Mouse (Mus musculus) kidney, embryonic 16.5 days (tissue): ENCODE measurements around the gene Edn1. TPM values are rescaled to one million over a fixed set of nuclear protein-coding genes. Genes with fewer than 3 reads are reported as not detected.

Source experiments
- ATAC-seq: fragments of 200-750 bp; cut with Nextera tagmentation; 2 replicates; pipeline ENCODE4 v1.8.0; 2017; ENCODE audit warnings: moderate TSS enrichment; ENCODE audit not compliant: low FRiP score, low TSS enrichment
- H3K27ac ChIP-seq: fragments of 300-500 bp; sonication (generic); 2 replicates; pipeline ENCODE4 v1.5.1; 2014; ENCODE audit warnings: low read length
- H3K27me3 ChIP-seq: fragments of 300-500 bp; sonication (generic); 2 replicates; pipeline ENCODE4 v1.6.1; 2014; ENCODE audit warnings: low read length, control low read depth, mixed read lengths; ENCODE audit not compliant: insufficient read depth
- H3K36me3 ChIP-seq: fragments of 300-500 bp; sonication (generic); 2 replicates; pipeline ENCODE4 v1.6.1; 2014; ENCODE audit warnings: low read length, control low read depth, mixed read lengths; ENCODE audit not compliant: insufficient read depth
- H3K4me1 ChIP-seq: fragments of 300-500 bp; sonication (generic); 2 replicates; pipeline ENCODE4 v1.6.1; 2014; ENCODE audit warnings: low read length, control low read depth, mixed read lengths; ENCODE audit not compliant: insufficient read depth
- H3K4me2 ChIP-seq: fragments of 300-500 bp; sonication (generic); replicated peaks from 2 replicates; pipeline ENCODE4 v1.6.1; 2014; ENCODE audit warnings: low read depth, low read length
- H3K4me3 ChIP-seq: fragments of 300-500 bp; sonication (generic); 2 replicates; pipeline ENCODE4 v1.5.1; 2014; ENCODE audit warnings: mild to moderate bottlenecking, low read length
- H3K9ac ChIP-seq: fragments of 300-500 bp; sonication (generic); replicated peaks from 2 replicates; pipeline ENCODE4 v1.6.1; 2014; ENCODE audit warnings: low read length
- H3K9me3 ChIP-seq: fragments of 300-500 bp; sonication (generic); 2 replicates; pipeline ENCODE4 v1.6.1; 2016; ENCODE audit warnings: low read length, control low read depth
- WGBS: fragments of 180-500 bp; shearing (Covaris S2); extraction: QIAGEN DNeasy Blood & Tissue Kit; methylation state at CpG from one replicate; pipeline ENCODE4 v1.1.7; 2014; 5-methylcytosine and 5-hydroxymethylcytosine counted together
- polyA plus RNA-seq: library from polyadenylated mRNA; unstranded; fragments of >200 nt; fragmentation: Nextera tagmentation; extraction: Ambion mirVana; gene quantifications from 2 replicates; pipeline ENCODE4 v1.2.1, GENCODE M21; 2015

Edn1 gene
- polyA plus RNA-seq, 1 experiment from 2014 or later = 2.4 TPM

DNA sequence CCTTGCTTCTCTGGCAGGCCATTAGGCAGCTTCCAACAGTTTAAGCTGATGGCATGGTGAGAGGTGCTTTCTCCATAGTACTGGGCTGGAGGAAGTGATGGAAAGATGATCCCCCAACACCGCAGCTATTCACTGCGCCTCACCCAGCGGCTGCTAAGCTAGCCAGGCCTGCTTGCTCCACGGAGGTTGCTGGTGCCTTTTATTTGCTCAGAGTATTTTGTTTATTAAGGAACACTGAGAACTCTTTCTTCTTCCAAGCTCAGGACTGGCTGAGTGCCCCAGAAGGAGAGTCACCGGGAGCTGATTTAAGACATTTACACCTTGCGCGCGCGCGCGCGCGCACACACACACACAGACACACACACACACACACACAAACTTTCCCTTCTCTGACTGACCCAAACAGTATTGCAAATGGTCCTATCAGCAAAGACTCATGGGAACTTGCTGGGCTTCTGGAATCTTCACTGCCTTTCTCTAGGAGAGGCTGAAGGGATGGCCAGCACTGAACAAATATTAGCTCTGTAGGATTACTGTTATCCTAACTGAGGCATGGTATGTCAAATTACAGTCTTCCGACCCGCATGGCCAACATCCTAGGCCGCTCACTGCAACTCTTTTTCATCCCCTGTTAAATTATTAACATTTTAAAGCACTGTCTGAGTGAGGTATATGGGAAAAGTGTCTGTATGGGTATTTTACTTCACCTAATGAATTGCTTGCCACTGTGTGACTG is 7.3 kb downstream of the Edn1 start:
- Histone ChIP-seq H3K4me3 (no peak overlapping the region), H3K4me2 (no peak overlapping the region), H3K36me3 (no peaks in the 10 kb centered on the region), H3K9me3 (no peaks in the 10 kb centered on the region), H3K4me1 (peaks cover 15% of the 10 kb centered on the region; the same call in 1 of the 2 replicates), H3K9ac (no peak overlapping the region), H3K27ac (no peak overlapping the region), H3K27me3 (peaks cover under 1% of the 10 kb centered on the region; the same call in 1 of the 2 replicates)
- no peak for ATAC-seq
- 70% methylated on average over 16 of the region's 16 CpGs for WGBS

DNA sequence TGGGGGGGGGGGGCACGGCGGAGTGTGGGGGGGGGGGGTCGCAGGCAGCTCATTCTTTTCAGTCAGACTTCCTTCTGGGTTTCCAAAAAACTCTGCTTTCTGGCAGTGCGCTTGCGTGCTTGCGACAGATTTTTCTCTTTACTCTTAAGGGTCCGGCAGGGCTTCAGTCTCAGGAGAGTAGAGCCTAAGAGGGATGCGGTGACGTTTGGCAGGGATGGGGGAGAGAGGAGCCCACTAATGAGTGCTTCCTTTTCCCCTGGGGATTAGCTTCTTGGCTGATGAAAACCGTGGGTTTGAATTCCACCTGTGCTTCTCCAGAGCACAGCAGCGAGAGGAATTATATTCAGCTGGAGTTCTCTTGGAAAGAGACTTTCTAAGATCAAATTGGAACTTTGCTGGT is 8.5 kb downstream of the Edn1 start:
- no peak for ATAC-seq
- Histone ChIP-seq H3K9ac (no peak overlapping the region), H3K9me3 (no peaks in the 10 kb centered on the region), H3K4me2 (no peak overlapping the region), H3K36me3 (no peaks in the 10 kb centered on the region), H3K4me3 (no peak overlapping the region), H3K27ac (no peak overlapping the region), H3K4me1 (peaks cover 11% of the 10 kb centered on the region; the same call in 1 of the 2 replicates), H3K27me3 (no peaks in the 10 kb centered on the region)
- WGBS = 28% methylated on average over 11 of the region's 11 CpGs

DNA sequence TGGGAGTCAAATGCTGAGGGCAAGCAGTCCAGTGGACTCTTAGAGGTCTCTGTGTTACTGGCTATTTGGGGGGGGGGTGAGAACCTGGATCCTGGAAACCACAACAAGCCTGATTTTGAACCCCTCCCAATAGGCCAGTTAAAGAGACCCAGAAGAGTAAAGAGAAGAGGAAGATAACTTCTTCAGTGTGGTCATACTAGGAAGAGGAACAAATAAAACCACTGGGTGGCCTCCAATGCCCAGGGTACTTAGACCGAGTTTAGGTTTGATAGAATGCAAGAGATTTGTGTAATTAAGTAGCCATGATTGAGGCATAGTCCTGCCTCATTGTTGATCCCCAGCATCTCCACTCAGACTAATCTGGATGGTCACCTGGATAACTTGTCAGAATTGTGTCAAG is 14.4 kb downstream of the Edn1 start:
- no peaks in the 10 kb centered on the region for H3K36me3 ChIP-seq
- H3K9me3 ChIP-seq = no peaks in the 10 kb centered on the region
- no peak overlapping the region for H3K4me3 ChIP-seq
- 84% methylated on average over 1 of the region's 1 CpGs for WGBS
- H3K4me2 ChIP-seq = no peak overlapping the region
- H3K27me3 ChIP-seq = no peaks in the 10 kb centered on the region
- ATAC-seq = no peak
- H3K4me1 ChIP-seq = no peaks in the 10 kb centered on the region
- H3K9ac ChIP-seq = no peak overlapping the region
- H3K27ac ChIP-seq = no peak overlapping the region

DNA sequence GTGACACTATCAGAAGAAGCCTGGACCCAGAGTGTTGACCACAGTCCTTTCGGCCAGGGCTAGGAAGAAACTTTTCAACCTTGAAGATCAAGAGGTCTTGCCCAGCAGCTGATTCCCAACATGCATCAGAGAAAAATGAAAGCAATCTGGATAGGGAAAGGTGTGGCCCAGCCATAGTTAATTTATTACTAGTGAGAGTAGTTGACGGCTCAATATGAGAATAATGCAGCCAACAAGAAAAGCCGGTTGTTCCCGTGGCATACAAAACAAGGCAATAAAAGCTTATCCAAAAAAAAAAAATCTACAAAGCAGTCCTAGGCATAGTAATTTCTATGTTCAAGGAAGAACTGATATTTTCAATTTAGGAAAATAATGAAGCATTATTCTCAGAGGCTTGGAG is 16.5 kb downstream of the Edn1 start:
- Histone ChIP-seq H3K27me3 (no peaks in the 10 kb centered on the region), H3K4me2 (no peak overlapping the region), H3K27ac (peak overlapping the region; percentile 47; the same call in 1 of the 2 replicates), H3K36me3 (no peaks in the 10 kb centered on the region), H3K4me3 (no peak overlapping the region), H3K9ac (no peak overlapping the region), H3K4me1 (no peaks in the 10 kb centered on the region), H3K9me3 (no peaks in the 10 kb centered on the region)
- WGBS = 74% methylated on average over 4 of the region's 4 CpGs
- ATAC-seq = no peak

DNA sequence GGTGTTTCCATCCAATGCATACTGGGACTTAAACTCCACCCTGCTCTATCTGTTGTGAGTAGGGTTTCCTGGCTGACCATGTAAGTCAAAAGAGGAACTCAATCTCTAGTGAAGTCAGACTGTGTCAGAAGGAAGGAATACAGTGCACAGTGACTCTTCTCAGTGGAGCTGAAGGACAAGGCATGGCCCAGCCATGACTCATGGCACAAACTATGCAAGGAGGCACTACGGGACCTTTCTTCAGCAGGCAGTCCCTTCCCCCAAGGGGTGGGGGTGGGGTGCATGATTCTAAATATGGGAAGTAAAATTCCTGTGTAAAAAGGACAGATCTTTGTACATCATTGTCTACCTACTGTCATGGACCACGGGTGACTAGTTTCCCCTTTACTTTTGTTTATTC is 27.3 kb downstream of the Edn1 start:
- Histone ChIP-seq H3K9ac (no peak overlapping the region), H3K9me3 (no peaks in the 10 kb centered on the region; the same call in 1 of the 2 replicates), H3K27ac (no peak overlapping the region), H3K27me3 (no peaks in the 10 kb centered on the region), H3K4me2 (no peak overlapping the region), H3K4me3 (no peak overlapping the region), H3K4me1 (no peaks in the 10 kb centered on the region), H3K36me3 (no peaks in the 10 kb centered on the region)
- 82% methylated on average over 2 of the region's 2 CpGs for WGBS
- ATAC-seq = no peak

DNA sequence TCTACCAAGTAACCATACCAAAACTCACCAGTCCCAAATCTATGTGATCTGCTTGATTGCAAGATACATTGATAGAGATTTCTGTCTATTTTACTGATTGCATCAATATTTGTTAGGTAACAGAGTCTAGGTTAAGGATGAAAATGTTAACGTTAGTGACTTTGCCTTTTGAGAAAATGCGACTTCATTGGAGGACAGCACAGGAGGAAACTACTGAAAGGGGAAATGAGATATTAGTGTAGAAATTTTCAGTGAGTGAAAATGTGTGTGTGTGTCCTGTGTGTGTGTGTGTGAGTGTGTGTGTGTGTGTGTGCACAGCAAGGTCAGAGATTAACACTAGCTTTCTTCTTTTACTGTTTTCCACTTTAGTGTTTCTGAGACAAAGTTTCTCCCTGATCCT is 29.8 kb downstream of the Edn1 start:
- ATAC-seq = no peak
- Histone ChIP-seq H3K4me1 (no peaks in the 10 kb centered on the region), H3K36me3 (no peaks in the 10 kb centered on the region), H3K27me3 (no peaks in the 10 kb centered on the region), H3K27ac (no peak overlapping the region), H3K4me2 (no peak overlapping the region), H3K9ac (no peak overlapping the region), H3K4me3 (no peak overlapping the region), H3K9me3 (no peaks in the 10 kb centered on the region; the same call in 1 of the 2 replicates)
- WGBS = 85% methylated on average over 2 of the region's 2 CpGs

DNA sequence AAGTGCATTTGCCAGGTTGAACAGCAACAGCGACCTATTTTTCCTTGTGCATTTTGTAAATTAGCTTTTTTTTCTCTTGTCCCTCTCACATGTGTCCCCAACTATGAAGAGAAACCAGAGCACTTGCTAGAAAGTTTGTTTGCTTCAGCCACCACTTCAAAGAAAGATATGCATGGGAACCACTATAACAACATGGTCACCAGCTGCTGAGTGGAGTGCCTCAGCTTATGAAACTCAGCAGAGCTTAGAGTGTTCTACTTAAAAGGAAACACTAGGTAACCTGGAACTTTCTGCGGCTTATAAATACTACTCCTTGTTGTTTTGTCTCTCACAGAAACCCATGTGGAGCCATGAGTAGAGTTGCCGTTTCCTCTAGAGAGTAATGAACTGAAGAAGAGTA is 33.7 kb downstream of the Edn1 start:
- 88% methylated on average over 3 of the region's 3 CpGs for WGBS
- Histone ChIP-seq H3K9me3 (no peaks in the 10 kb centered on the region), H3K36me3 (no peaks in the 10 kb centered on the region)

DNA sequence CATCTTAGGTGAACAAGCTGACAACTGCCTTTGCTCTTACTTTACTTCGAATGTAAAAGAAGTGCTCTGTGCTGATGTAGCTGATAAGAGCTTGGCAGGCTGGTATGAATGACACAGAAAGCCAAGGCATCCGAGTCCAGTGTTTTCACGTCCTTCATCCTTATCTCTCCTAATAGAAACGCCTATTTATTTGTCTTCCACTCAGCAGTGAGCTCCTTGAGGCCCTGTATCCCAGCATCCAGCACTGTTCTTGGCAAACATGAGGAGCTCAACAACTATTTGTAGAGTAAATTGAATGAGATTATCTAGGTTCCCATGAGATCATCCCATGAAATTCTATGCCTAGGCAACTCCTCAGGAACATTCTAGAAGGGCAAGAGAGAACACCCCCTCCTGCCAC is 35.1 kb downstream of the Edn1 start:
- Histone ChIP-seq H3K27me3 (no peaks in the 10 kb centered on the region), H3K27ac (no peak overlapping the region), H3K4me2 (no peak overlapping the region), H3K36me3 (no peaks in the 10 kb centered on the region), H3K4me1 (0 out of 2 replicates have a peak, but pooled peaks cover 4% of the 10 kb centered on the region), H3K9me3 (no peaks in the 10 kb centered on the region), H3K9ac (no peak overlapping the region), H3K4me3 (no peak overlapping the region)
- ATAC-seq = no peak
- WGBS = 64% methylated on average over 4 of the region's 4 CpGs

More for the DNA sequence above, 33.7 kb downstream of the Edn1 start:
- H3K27me3 ChIP-seq = no peaks in the 10 kb centered on the region
- no peak overlapping the region for H3K4me2 ChIP-seq
- no peak for ATAC-seq
- no peak overlapping the region for H3K4me3 ChIP-seq
- H3K4me1 ChIP-seq = 0 out of 2 replicates have a peak, but pooled peaks cover 4% of the 10 kb centered on the region
- no peak overlapping the region for H3K27ac ChIP-seq
- H3K9ac ChIP-seq = no peak overlapping the region

DNA sequence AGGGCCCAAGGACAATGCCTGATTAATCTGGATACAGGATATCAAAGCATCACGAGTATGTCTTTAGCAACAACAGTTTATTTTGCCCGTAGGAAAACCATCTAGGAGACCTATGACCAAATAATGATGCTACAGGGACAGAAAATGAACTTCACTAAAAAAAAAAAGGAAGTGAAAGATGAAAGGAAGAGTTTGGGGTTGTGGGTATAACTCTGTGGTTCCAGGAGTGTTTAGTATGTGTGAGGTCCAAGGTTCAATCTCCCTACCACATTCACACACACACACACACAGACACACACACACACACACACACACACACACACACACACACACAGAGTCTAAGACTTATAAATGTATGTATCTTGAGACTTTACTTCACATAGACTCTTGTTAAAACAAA is 35.8 kb downstream of the Edn1 start:
- Histone ChIP-seq H3K4me3 (no peak overlapping the region), H3K27me3 (no peaks in the 10 kb centered on the region), H3K36me3 (no peaks in the 10 kb centered on the region), H3K4me2 (no peak overlapping the region), H3K9me3 (no peaks in the 10 kb centered on the region), H3K9ac (no peak overlapping the region), H3K4me1 (0 out of 2 replicates have a peak, but pooled peaks cover 4% of the 10 kb centered on the region), H3K27ac (no peak overlapping the region)
- ATAC-seq = no peak
- WGBS = 87% methylated on average over 2 of the region's 2 CpGs

DNA sequence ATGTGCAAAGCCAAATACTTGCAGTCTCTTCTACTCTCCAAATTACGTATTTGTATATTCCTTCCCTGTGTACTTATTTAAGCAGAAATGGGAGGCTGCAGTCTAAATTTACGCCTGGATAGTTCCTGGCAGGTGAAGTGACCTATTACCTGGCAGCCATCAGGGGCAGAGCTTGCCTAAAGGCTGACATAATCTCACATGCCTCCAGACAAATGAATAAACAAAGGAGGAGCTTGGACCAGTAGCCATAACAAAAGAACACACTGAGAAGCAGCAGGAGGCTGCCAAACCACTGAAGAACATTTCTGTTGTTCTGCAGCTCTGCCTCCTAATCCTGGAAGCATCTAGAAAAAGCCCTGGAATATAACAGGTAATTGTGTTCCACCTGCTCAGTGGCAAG is 38.2 kb downstream of the Edn1 start:
- Histone ChIP-seq H3K36me3 (no peaks in the 10 kb centered on the region), H3K4me1 (0 out of 2 replicates have a peak, but pooled peaks cover 4% of the 10 kb centered on the region), H3K4me2 (no peak overlapping the region), H3K27me3 (no peaks in the 10 kb centered on the region), H3K9ac (no peak overlapping the region), H3K9me3 (no peaks in the 10 kb centered on the region), H3K4me3 (no peak overlapping the region), H3K27ac (peak overlapping the region; percentile 9; the same call in 1 of the 2 replicates)
- ATAC-seq = no peak
- WGBS = 49% methylated on average over 2 of the region's 2 CpGs
